Mouse (Mus musculus): ENCODE data around the gene Strip1. TPM values are rescaled to one million over a fixed set of nuclear protein-coding genes. Genes with fewer than 3 reads are reported as not detected.
"Not testable (repeated sequence)": the region's sequence is repeated elsewhere in the genome, so short reads cannot be mapped to it uniquely, and the experiment has no call there.

Strip1 gene
- 10 to 100 TPM; 52.3 to 62.6 (median 55.1) TPM for total RNA-seq (2022)

DNA sequence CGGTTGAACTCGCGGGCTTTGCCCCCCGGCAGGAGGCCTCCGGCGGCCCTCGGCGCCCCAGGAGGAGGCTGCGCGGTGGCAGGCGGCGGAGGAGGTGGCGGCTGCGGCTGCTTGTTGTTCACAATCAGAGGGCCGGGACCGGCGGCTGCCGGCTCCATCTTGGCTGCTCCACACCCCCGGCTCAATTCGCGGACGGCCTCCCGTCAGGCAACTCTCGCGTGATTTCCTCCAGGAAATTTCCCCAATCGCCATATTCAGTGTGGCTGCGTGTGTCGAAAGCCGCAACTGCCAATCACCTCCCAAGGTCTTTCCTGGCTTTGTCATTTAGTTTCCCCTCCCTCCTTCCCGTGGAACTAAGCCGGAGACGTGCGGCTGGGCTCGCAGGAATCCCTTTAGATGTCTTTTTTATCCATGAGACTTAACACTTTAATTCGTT, at the start of gene Strip1:
Strip1 (minus strand) TSS at position 172 of the 436 bp plus-strand sequence.
- DNase-seq (ENCODE audit: low spot score in 2 of 2): peak; percentile 87 to 92

DNA sequence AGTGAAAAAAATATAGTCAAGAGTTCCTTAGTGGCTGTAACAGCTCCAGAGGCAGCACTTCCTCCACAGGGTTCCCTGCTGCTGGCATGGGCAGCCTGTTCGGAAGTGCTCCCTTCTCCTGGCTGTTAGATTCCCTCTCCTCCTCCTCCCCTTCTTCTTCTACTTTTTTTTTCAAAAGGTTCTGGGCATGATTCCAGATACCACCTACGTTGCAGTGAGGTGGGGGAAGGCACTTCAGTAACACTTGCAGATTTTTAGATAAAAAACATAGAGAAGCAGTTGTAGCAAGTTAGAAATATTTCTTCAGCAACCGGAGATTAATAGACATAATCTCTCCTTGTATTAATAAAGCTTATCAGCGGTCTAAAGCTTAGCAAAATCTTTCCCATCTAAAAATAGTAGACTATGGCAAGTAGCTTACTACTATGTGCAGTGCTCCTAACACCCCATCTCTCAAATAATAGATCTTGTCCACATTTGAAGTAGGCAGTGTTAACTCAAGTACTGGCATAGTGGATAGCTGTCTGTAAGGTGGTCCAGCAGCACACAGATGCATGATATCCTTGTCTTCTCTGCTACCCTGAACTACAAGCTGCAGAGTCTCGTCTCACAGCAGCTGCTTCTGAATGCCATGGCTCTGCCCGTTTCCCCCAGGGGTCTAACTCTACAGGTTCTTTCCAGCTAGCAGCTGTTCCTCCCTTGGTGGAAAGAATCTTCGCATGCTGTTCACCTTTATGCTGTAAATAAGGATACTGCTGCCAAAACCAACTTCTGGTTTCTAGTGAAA, 49.5 kb upstream of the Strip1 start:
- DNase-seq (ENCODE audit: low spot score in 2 of 2): peak in 1 of 2 experiments; percentile 84

DNA sequence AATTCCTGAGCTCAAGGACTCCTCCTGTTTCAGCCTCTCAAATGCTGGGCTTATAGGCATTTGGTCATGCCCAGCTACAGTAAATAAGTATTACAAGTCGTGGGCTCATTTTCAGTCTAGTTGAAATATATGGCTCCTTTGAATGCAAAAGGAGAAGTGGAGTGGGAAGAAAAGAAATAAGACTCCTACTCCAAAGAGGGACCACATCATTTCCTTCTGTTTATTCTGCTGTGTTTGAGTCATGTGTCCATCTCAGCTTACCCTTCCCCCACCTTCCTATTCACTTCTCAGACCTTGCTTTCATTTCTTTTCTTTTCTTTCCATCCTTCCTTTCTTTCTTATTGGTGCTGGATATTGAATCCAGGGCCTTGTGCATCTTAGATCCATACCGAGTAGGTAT, 40.0 kb upstream of the Strip1 start:
- DNase-seq (ENCODE audit: low spot score in 2 of 2): no peak

DNA sequence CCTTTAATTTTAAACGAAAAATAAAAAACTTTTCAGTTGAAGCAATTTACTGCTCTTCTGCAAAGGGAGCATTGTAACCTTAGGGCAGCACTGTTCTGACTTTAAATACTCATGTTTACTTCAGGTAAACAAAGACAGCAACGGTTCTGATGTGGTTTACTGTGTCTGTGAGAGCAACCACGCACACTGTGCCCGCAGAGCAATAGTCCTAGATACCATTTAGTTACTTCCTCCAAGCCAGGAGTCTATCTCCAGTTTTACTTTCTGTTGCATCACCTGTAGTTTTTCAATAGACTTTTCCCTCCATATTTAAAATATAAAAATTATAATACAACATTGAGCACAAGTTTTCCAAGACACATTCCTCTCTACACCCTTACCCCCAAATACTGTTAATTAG, 39.0 kb upstream of the Strip1 start:
- DNase-seq (ENCODE audit: low spot score in 2 of 2): no peak

DNA sequence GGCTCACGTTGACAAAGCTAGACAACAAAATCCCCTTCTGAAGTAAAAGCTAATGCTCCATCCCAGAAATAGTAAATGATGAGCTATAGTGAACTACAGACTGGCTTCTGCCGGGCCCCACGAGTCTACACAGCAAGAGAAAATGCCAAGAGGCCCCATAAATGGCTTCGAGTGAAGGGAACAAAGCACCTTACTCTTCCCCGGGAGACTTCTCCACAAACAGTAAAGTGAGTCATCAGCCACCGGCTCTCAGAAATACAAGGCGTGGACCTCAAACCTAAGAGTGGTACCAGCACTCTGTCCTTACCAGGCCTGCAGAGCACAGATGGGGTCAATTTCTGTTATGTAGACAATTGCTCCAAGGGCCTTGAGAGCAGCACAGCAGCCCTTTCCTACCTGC, 37.3 kb upstream of the Strip1 start:
- no peak for DNase-seq (ENCODE audit: low spot score in 2 of 2)

DNA sequence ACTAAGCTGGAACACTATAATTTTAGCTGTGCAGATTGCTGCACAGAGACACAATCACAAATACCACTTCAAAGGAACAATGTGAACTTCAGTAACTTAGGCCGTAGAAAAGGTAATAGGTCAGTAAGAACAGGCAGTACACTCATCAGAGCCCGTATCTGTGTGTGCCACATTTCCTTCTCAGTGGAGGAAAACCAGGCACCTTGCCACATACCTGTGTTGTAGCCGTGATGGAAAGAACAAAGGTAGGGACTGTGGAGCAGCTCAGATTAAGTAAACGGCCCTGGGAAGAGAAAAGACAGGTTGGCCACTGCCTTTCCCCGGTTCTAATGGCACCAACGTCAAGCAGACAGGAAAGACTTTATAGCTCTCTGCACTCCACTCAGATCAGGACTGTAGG, 35.9 kb upstream of the Strip1 start:
- no peak for DNase-seq (ENCODE audit: low spot score in 2 of 2)

DNA sequence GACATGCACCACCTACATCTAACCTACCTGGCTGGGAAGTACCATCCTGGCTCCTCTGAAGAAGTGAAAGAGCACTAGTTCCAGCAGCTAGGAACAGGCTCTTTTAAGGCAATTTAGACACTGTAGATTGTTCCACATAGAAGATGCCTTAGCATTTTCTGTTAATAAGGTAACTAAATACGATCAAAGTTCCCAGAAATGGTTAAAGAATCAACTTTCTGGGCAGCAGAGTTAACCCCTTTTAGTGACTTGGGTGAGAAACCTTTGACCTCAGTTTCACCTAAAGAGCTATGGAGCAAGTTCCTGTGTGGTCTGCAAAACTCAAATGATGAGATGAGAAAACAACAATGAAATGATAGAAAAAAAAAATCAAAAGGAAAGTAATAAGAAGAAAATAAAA, 33.1 kb upstream of the Strip1 start:
- no peak for DNase-seq (ENCODE audit: low spot score in 2 of 2)

DNA sequence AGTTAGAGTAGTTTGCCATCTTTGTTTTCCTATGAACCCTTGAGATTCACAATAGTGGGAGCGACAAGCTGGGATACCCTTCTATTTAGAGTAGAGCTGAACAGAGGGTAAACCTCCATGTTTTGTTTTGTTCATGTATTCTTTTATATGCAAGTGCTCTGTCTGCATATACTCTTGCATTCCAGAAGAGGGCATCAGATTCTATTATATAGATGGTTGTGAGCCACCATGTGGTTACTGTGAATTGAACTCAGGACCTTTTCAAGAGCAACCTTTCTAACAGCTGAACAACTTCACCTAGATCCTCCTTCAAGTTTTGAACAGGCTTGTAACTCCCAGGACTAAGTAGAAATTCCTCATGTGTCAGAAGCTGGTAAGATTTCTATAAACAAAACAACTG, 27.5 kb upstream of the Strip1 start:
- no peak for DNase-seq (ENCODE audit: low spot score in 2 of 2)

DNA sequence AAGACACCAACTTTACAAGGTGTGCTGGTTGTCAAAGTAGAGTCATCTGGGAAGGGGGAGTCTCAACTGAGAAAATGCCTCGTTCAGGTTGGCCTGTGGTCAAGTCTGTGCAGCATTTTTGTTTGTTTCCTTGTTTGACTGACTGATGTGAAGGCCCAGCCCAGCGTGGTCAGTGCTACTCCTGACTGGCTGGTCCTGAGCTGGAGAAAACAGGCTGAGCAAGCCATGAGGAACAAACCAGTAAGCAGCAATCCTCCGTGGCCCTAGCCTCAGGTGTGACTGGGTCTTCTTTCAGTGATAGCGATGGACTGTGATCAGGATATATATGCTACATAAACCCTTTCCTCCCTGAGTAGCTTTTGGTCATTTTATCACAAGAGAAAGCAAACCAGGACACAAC, 25.4 kb upstream of the Strip1 start:
- no peak for DNase-seq (ENCODE audit: low spot score in 2 of 2)

DNA sequence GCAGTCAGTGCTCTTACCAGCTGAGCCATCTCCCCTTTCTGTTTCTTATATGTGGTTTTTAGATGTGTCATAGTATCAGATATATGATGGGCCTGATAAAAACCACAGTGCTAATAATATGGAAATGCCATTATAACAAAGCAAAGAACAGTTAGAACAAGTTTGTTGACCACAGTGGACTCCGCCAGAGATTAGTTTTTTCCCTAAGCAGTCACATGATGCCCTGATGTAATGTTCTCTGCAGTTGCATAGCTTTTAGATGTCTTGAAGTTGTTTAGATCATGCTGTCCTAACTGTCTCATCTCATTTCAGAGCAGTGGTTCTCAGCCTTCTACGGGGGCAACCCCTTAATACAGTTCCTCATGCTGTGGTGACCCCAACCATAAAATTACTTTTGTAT, 24.7 kb upstream of the Strip1 start:
- DNase-seq (ENCODE audit: low spot score in 2 of 2): no peak

DNA sequence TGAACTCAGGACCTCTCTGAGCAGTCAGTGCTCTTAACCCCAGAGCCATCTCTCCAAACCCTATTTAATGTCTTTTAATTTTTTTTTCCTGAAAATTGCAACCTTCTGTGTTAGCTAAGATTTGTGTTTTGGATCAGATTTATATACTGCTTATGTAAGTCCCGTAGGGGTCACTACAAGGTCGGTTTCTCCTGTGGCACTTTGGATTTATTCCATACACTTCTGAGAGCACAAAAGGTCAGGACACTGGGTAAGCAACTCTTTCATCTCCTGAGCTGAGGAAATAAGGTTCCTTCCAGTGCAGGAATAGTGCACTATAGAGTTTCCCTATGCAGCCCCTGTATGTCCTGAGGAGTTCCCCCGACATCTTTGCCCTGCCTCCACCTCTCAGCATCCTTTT, 24.0 kb upstream of the Strip1 start:
- no peak for DNase-seq (ENCODE audit: low spot score in 2 of 2)

DNA sequence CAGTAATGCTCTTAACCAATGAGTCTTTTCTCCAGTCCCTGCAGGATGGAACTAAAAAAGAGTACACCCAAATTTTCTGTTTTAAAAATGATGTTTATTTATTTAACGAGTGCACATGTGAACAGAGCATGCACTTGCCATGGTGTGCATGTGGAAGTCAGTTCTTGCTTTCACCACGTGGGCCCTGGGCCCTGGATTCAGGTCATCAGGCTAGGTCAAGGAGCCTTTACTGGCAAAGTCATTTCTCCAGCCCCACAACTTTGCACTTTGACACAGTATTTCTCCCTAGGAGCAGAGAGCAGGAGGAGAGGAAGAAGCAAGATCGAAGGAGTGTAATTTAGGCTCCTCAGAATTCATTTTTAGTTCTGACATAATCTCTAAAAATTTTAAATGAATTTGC, 23.4 kb upstream of the Strip1 start:
- DNase-seq (ENCODE audit: low spot score in 2 of 2): no peak

DNA sequence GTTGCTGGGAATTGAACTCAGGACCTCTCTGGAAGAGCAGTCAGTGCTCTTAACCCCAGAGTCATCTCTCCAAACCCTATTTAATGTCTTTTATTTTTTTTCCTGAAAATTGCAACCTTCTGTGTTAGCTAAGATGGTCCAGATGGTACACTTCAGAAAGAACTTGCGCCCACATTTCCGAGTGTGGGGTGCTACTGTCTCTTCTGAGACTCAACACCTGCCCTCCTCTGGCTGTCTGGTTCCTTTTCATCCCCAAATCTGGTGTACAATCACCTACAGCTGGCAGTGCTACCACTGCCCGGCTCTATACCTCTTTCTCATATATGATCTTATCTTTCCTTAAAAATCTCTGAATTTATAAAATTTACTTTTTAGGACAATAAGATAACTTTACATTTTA, 21.5 kb upstream of the Strip1 start:
- DNase-seq (ENCODE audit: low spot score in 2 of 2): no peak

DNA sequence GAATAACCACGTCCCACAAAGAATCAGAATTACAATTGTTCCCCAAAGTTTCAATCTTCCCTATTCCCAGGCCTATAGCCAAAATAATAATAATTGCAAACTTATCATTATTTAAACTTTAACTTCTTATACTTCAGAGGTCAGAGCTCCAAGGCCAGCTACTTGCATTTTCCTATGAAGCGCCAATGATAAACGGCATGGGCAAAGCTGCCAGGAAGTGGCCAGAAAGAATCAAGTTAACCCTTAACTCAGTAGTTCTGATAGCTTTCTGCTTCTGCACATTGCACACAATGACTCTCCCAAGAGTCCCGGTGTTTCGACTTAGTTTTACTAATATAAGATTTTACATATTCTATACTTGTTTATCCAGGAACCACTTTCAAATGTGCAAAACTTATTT, 18.8 kb upstream of the Strip1 start:
- not testable (repeated sequence) for DNase-seq (ENCODE audit: low spot score in 2 of 2)

DNA sequence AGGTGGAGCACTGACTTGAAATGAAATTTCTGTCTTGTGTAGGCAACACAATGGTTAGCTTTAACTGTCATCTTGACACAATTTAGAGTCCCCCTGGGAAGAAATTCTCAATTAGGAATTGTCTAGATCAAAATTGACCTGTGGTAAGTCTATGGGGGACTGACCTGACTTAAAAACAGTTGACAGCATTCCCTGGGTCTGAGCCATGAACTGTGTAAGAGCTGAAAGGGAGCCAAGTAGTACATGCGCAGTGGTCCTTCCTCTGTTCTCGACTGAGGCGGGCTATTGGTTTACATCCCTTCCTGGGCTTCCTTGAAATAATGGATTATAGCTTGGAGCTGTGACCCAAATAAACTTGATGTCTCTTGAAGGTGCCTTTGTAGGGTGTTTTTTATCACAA, 15.5 kb upstream of the Strip1 start:
- DNase-seq (ENCODE audit: low spot score in 2 of 2): no peak

DNA sequence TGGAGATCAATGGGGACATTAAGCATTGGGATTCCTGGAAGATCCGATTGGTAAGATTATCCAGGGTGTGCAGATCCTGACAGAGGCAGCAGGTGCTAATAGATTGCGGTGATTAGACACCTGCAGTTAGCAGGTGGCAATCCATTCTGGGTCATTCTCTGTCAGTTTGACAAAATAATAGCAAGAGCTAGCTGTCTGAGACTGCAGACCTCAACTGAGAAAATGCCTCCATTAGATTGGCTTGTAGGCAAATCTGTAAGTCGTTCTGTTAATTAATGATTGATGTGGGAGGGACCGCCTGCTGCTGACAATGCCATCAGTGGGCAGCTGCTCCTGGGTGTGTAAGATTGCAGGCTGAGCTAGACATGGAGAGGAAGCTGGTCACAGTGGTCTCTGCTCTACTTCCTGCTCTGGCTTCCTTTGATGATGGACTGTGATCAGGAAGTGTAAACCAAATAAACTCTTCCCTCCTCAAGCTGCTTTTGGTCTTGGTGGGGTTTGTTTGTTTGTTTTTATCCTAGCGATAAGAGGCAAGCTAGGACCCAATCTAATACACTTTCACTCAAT, 6.2 kb upstream of the Strip1 start:
- DNase-seq (ENCODE audit: low spot score in 2 of 2): no peak

DNA sequence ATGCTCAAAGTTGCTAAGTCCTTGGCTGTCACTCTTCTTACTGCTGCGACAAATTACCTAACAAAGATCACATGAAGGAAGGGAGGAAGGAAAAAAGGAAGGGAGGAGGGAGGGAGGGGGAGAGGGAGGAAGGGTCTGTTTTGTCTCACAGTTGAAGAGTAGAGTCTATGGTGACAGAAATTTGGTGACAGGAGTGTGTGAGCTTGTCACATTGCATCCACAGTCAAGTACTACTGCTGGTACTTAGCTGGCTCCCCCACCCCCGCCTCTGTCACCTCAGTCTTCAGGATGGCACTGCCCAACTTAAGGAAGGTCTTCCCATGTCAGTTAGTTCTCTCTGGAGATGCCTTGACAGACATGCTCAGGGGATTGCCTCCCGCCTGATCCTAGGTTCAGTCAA, 4.7 kb upstream of the Strip1 start:
- no peak for DNase-seq (ENCODE audit: low spot score in 2 of 2)

DNA sequence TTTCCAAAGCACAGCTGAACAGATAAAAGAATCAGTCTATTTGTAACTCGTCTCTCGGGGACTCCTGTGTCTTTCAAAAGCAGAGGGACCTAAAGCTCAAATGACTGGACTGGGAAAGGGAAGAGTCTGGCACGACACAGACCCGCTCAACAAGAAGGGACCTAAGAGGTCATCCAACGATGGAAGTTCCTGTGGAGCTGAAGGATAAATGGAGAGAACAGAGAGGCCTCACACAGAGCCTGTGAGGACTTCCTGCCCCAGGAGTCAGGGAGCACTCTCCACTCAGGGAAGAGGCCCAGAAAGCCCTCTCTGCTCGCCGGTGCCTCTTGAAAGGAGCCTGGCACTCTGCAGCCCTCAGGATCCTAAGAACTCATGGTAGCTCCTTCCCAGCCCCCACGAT, 4.3 kb upstream of the Strip1 start:
- DNase-seq (ENCODE audit: low spot score in 2 of 2): no peak

DNA sequence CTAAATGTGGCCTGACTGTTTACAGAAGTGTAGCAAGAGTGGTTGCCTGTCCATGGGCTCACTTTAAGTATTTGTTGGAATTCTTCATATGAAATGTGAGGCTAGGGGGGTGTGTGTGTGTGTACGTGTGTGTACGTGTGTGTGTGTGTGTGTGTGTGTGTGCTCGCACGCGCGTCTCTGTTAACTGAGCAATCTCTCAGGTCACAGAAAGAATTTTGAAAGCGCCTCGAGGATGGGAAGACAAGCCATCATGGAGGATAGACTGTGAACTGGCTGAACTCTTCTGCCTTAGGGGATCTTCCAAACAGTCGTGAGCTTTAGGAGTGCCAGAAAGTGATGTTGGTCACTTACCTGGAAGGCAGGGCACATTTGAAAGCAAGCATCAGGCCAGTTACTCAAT, 2.4 kb upstream of the Strip1 start:
- no peak for DNase-seq (ENCODE audit: low spot score in 2 of 2)

DNA sequence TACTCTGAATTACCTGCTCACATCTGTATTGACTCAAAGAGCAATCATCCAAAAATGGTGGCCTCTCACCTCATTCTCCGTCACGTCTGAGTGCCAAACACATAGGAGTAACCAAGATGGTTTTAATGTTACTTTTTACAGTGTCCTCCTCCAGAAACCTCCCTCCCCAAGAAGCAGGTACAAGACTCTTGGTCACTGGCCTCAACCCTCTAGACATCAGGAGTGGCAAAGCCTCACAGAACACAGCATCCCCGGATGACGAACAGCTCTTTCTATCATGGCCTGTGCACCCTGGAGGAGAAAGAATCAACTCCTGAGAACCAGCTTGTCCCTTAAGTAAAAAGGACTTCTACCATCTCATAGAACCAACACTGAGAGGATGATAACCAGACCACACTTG, 1.3 kb upstream of the Strip1 start:
- no peak for DNase-seq (ENCODE audit: low spot score in 2 of 2)

DNA sequence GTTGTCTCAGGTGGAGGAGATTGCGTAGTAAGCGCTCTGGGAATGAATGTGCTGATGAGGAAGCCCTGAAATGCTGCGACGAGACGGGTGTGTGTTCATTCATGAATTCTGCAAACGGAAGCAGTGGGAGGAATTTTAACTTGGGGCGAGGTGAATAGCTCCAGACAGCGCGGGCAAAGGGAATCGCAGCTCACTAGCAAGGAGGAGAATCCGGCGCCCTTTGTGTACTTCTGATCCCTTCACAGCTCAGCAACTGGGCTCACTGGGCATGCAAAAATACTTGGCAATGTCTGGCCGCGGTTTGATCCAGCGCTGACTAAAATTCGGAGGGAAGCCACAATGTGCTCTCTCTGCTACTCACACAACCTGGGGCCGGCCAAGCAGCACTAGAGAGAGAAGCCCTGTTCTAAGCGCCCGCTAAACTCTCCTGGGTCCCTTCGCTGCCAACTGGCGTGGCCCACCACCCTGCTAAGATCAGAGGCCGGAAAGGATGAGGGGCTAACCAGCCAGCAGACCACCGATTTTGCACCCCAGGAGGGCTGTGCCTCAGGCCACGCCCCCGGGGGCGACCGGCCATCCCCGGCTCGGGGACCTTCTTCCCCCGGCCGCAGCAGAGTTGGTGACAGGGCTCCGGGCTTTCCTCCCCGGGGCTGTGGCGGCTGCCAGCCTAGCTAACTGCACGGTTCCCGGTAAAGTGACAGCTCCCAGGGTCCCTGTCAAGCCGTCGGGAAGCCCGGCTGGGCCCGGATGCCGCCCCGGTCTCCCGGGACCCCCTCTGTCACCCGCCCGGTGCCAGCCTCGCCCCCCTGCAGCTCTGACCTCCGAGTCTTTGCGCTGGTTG, 592 bp downstream of the Strip1 start, which contains the start of gene Gm10961:
Gm10961 (plus strand) TSS at position 641 of the 841 bp plus-strand sequence.
- DNase-seq (ENCODE audit: low spot score in 2 of 2): peak; percentile 35 to 45

DNA sequence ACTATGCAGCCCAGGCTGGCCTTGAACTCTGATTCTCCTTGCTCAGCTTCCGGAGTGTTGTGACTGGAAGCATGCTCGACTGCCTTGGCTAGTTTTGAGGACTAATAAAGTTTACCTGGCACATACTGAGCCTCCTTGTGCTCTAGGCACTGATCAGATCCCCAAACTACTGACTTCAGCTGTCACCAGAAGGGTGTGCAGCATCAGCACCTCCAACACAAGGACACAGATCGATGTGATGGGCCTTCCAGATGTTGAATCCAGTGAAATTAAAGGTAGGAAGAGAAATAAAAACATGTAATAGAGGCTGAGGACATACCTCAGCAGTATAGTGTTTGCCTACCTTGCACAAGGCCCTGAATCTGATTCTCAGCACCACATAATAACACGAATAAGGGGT, 2.1 kb downstream of the Strip1 start:
- DNase-seq (ENCODE audit: low spot score in 2 of 2): no peak

Data from left cerebral cortex, adult 8-10 months (tissue).